Mouse (Mus musculus) stomach, postnatal 0 days (tissue): ENCODE measurements at regions not wholly inside any gene's neighbourhood (a gene's known extent, or its start where the extent isn't known, plus 50 kb on each side); places are given as distances from the start of the nearest gene placed in this dataset.

Source experiments
- ATAC-seq: fragments of 200-750 bp; cut with Nextera tagmentation; 2 replicates; pipeline ENCODE4 v1.8.0; 2017; ENCODE audit not compliant: low FRiP score, low TSS enrichment
- DNase-seq: peaks from one replicate; pipeline ENCODE4 v3.0.0-alpha.2; 2016; ENCODE audit warnings: low spot score
- H3K27ac ChIP-seq: fragments of 300-500 bp; sonication (generic); replicated peaks from 2 replicates; pipeline ENCODE4 v1.5.1; 2014; ENCODE audit warnings: mild to moderate bottlenecking, control low read depth
- H3K27me3 ChIP-seq: fragments of 300-500 bp; sonication (generic); 2 replicates; pipeline ENCODE4 v1.6.1; 2014; ENCODE audit warnings: low read length; ENCODE audit not compliant: control insufficient read depth, insufficient read depth
- H3K36me3 ChIP-seq: fragments of 300-500 bp; sonication (generic); 2 replicates; pipeline ENCODE4 v1.6.1; 2014; ENCODE audit warnings: low read length, mixed read lengths; ENCODE audit not compliant: control insufficient read depth, insufficient read depth
- H3K4me1 ChIP-seq: fragments of 300-500 bp; sonication (generic); replicated peaks from 2 replicates; pipeline ENCODE4 v1.6.1; 2014; ENCODE audit warnings: antibody characterized with exemption; ENCODE audit not compliant: control insufficient read depth, insufficient read depth
- H3K4me2 ChIP-seq: fragments of 300-500 bp; sonication (generic); replicated peaks from 2 replicates; pipeline ENCODE4 v1.6.1; 2014; ENCODE audit warnings: low read depth, mild to moderate bottlenecking, control low read depth, moderate library complexity
- H3K4me3 ChIP-seq: fragments of 300-500 bp; sonication (generic); 2 replicates; pipeline ENCODE4 v1.5.1; 2014; ENCODE audit warnings: low read depth, low read length, control low read depth
- H3K9ac ChIP-seq: fragments of 300-500 bp; sonication (generic); 2 replicates; pipeline ENCODE4 v1.6.1; 2014; ENCODE audit warnings: mild to moderate bottlenecking, low read length, control low read depth, mixed read lengths
- H3K9me3 ChIP-seq: fragments of 300-500 bp; sonication (generic); 2 replicates; pipeline ENCODE4 v1.6.1; 2016; ENCODE audit warnings: low read length; ENCODE audit not compliant: control insufficient read depth
- CTCF ChIP-seq: IDR thresholded peaks from 2 replicates; pipeline ENCODE4 v1.5.1; 2016; ENCODE audit warnings: antibody characterized with exemption, low read depth, mild to moderate bottlenecking, moderate library complexity
- EP300 ChIP-seq: optimal IDR thresholded peaks from 2 replicates; pipeline ENCODE3; 2016; ENCODE audit warnings: antibody characterized with exemption
- WGBS: fragments of 180-500 bp; shearing (Covaris S2); extraction: QIAGEN DNeasy Blood & Tissue Kit; methylation state at CpG from one replicate; pipeline ENCODE4 v1.1.7; 2014; 5-methylcytosine and 5-hydroxymethylcytosine counted together

DNA sequence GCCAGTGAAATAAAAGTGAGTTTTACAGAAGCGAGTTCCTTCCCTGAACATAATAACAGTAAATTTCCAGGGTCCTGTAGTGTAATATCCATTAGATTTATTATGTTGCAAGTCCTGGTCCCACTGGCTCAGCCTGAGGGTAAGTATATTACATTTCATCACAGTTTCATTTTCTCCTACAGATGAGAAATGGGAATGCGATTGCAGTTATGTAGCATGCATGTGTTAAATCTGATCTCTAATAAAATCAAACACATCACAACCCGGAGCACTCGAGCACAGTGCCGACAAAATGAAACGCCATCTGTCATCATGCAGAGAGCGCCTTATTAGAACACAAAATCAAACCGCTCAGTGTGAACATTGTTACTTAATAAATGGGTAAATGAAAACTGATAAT, 165.0 kb upstream of the Tox3 start:
- no peak overlapping the region for H3K4me2 ChIP-seq
- 58% methylated on average over 8 of the region's 8 CpGs for WGBS
- no peak overlapping the region for H3K27ac ChIP-seq
- no peak for DNase-seq
- H3K4me3 ChIP-seq, result no peak overlapping the region
- no peak overlapping the region for H3K9ac ChIP-seq
- no peak for ATAC-seq
- H3K27me3 ChIP-seq, result no peaks in the 10 kb centered on the region
- H3K36me3 ChIP-seq, result no peaks in the 10 kb centered on the region
- H3K4me1 ChIP-seq, result no peaks in the 10 kb centered on the region
- H3K9me3 ChIP-seq, result no peaks in the 10 kb centered on the region
- TF ChIP-seq EP300 (no peak), CTCF (no peak)

DNA sequence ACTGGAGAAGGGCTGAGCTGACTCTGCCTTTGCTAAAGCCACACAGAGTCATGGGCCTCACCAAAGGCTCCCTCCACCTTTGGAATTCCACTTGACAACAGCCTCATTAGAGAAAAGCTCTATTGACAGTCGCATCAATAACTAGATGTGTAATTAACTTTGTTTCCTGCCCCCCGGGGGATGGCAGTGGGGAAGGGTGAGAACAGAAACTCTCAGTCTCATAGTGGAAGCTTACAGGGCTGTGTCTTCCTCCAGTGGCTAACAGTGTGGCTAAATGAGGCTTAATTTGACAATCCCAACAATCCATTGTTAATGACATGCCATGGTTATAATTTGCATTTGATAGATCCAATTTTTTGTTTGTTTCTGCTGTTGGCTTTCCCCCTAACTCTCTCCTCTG, 164.5 kb upstream of the Tox3 start:
- WGBS, result 53% methylated on average over 2 of the region's 2 CpGs
- H3K9me3 ChIP-seq, result no peaks in the 10 kb centered on the region
- ATAC-seq, result no peak

DNA sequence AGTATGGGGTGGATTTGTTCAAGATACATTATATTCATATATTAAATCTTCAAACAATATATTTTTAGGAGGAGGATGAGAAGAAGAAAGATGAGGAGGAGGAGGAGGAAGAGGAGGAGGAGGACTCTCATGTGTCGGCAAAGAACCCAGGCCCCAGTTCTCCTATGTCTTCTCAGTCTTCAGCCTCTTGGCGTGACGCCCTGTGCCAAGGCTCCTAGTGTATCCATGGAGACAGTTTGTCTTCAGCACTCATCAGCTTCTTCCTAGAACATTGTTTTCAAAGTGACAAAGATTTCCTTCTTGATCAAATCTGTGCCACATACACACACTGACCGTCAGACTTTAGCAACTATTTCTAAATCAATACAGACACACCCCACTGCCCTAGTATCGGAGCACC, 156.4 kb upstream of the Tox3 start:
- Histone ChIP-seq H3K36me3 (no peaks in the 10 kb centered on the region), H3K27me3 (no peaks in the 10 kb centered on the region), H3K9me3 (no peaks in the 10 kb centered on the region), H3K27ac (no peak overlapping the region), H3K4me1 (no peaks in the 10 kb centered on the region), H3K4me3 (no peak overlapping the region), H3K4me2 (no peak overlapping the region), H3K9ac (no peak overlapping the region)
- ATAC-seq (no peak), DNase-seq (no peak)
- TF ChIP-seq EP300 (no peak), CTCF (no peak)
- 72% methylated on average over 5 of the region's 5 CpGs for WGBS

More for the DNA sequence above, 164.5 kb upstream of the Tox3 start:
- TF ChIP-seq EP300, result no peak
- TF ChIP-seq CTCF, result no peak
- no peaks in the 10 kb centered on the region for H3K4me1 ChIP-seq
- H3K9ac ChIP-seq, result no peak overlapping the region
- H3K27me3 ChIP-seq, result no peaks in the 10 kb centered on the region
- H3K27ac ChIP-seq, result no peak overlapping the region
- H3K36me3 ChIP-seq, result no peaks in the 10 kb centered on the region
- DNase-seq, result no peak
- H3K4me2 ChIP-seq, result no peak overlapping the region
- H3K4me3 ChIP-seq, result no peak overlapping the region

DNA sequence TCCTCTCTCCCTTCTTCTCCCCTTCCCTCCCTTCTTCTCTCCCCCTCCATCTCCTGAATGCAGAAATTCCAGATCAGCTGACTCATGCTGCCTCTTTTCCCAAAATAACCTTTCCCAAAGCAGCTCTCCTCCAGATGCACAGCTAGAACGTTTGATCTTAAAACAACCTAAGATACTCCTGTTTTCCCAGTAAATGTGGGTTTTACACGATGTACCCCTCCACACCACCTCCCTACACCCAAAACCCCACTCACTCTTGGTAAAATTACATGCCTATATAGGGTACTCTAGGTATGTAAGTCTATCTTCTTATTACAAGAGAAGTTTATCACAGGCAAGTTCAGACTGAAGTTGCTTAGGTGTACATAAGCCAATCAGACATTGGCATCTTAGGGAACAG, 155.2 kb upstream of the Tox3 start:
- 18% methylated on average over 2 of the region's 2 CpGs for WGBS
- Histone ChIP-seq H3K4me3 (no peak overlapping the region), H3K4me2 (no peak overlapping the region), H3K9ac (no peak overlapping the region), H3K36me3 (no peaks in the 10 kb centered on the region), H3K9me3 (no peaks in the 10 kb centered on the region), H3K27me3 (no peaks in the 10 kb centered on the region), H3K4me1 (no peaks in the 10 kb centered on the region), H3K27ac (no peak overlapping the region)
- ATAC-seq, result no peak
- TF ChIP-seq EP300 (no peak), CTCF (no peak)
- DNase-seq, result no peak

DNA sequence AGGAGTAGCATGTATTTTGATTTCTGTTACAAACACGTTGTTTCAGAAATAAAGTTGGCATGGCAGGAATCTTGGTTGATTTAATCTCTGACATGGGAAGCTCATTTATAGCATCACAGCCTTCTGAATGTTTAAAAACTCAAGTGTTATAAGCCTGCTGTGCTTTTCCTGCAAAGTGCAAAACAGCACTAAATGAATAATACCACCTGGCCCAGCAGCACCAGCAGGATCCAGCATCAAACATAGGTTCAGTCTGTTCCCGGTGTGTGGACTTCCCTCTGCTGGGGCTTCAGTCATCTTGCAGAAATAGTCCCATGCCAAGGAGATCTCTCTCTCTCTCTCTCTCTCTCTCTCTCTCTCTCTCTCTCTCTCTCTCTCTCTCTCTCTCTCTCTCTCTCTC, 154.7 kb upstream of the Tox3 start:
- no peak overlapping the region for H3K27ac ChIP-seq
- H3K4me2 ChIP-seq, result no peak overlapping the region
- no peak overlapping the region for H3K4me3 ChIP-seq
- TF ChIP-seq EP300, result no peak
- TF ChIP-seq CTCF, result no peak
- no peaks in the 10 kb centered on the region for H3K4me1 ChIP-seq
- H3K9me3 ChIP-seq, result no peaks in the 10 kb centered on the region
- ATAC-seq (no peak), DNase-seq (no peak)
- no peaks in the 10 kb centered on the region for H3K36me3 ChIP-seq
- no peak overlapping the region for H3K9ac ChIP-seq
- no peaks in the 10 kb centered on the region for H3K27me3 ChIP-seq
- 34% methylated on average over 2 of the region's 2 CpGs for whole genome bisulfite sequencing

DNA sequence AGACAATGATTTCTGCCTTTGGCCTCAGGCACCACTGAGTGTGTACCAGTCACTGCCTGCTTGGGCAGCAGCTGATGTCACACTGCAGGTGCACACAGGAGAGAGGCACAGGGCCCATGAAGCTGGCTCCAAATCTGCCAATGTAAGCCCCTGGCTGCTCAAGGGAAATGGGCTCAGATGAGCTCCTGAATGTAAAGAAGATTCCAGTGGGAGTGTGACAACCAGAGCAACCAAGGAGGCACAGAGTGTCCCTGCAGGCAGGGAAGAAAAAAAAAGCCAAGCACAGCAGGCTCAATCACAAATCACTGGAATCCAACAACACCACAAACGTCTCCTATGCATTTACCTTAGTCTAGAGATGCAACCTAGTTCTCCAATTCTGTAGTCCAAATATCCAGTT, 151.2 kb upstream of the Tox3 start:
- TF ChIP-seq CTCF, result no peak
- no peak for TF ChIP-seq EP300
- Histone ChIP-seq H3K9ac (no peak overlapping the region), H3K4me2 (no peak overlapping the region), H3K4me3 (no peak overlapping the region), H3K27me3 (no peaks in the 10 kb centered on the region), H3K9me3 (no peaks in the 10 kb centered on the region), H3K27ac (no peak overlapping the region), H3K4me1 (no peaks in the 10 kb centered on the region), H3K36me3 (no peaks in the 10 kb centered on the region)
- DNase-seq (no peak), ATAC-seq (no peak)
- 87% methylated on average over 1 of the region's 1 CpGs for WGBS
